Mouse (Mus musculus) hindbrain, embryonic 14.5 days (tissue): ENCODE measurements at regions not wholly inside any gene's neighbourhood (a gene's known extent, or its start where the extent isn't known, plus 50 kb on each side); places are given as distances from the start of the nearest gene placed in this dataset.

ENCODE experiments used
- ATAC-seq: fragments of 200-750 bp; cut with Nextera tagmentation; 2 replicates; pipeline ENCODE4 v1.8.0; 2017; ENCODE audit warnings: moderate number of reproducible peaks, mild to moderate bottlenecking, moderate TSS enrichment, moderate library complexity; ENCODE audit not compliant: low FRiP score
- DNase-seq: peaks from one replicate; pipeline ENCODE4 v3.0.0-alpha.2; 2015; ENCODE audit warnings: low spot score
- H3K27ac ChIP-seq: fragments of 300-500 bp; sonication (generic); 2 replicates; pipeline ENCODE4 v1.5.1; 2014; ENCODE audit warnings: mild to moderate bottlenecking, moderate library complexity
- H3K27me3 ChIP-seq: fragments of 300-500 bp; sonication (generic); 2 replicates; pipeline ENCODE4 v1.6.1; 2014; ENCODE audit warnings: mild to moderate bottlenecking, low read length, mixed read lengths; ENCODE audit not compliant: control insufficient read depth, insufficient read depth
- H3K36me3 ChIP-seq: fragments of 300-500 bp; sonication (generic); replicated peaks from 2 replicates; pipeline ENCODE4 v1.6.1; 2014; ENCODE audit not compliant: control insufficient read depth, insufficient read depth
- H3K4me1 ChIP-seq: fragments of 300-500 bp; sonication (generic); replicated peaks from 2 replicates; pipeline ENCODE4 v1.6.1; 2014; ENCODE audit warnings: antibody characterized with exemption, low read length, mixed read lengths; ENCODE audit not compliant: control insufficient read depth, insufficient read depth
- H3K4me2 ChIP-seq: fragments of 300-500 bp; sonication (generic); replicated peaks from 2 replicates; pipeline ENCODE4 v1.6.1; 2014; ENCODE audit warnings: mild to moderate bottlenecking, moderate library complexity
- H3K4me3 ChIP-seq: fragments of 300-500 bp; sonication (generic); replicated peaks from 2 replicates; pipeline ENCODE4 v1.5.1; 2014; ENCODE audit warnings: mild to moderate bottlenecking, low read length
- H3K9ac ChIP-seq: fragments of 300-500 bp; sonication (generic); 2 replicates; pipeline ENCODE4 v1.6.1; 2014
- H3K9me3 ChIP-seq: fragments of 300-500 bp; sonication (generic); 2 replicates; pipeline ENCODE4 v1.6.1; 2016; ENCODE audit warnings: low read length; ENCODE audit not compliant: control insufficient read depth
- WGBS: fragments of 180-500 bp; shearing (Covaris S2); extraction: QIAGEN DNeasy Blood & Tissue Kit; methylation state at CpG from one replicate; pipeline ENCODE4 v1.1.7; 2014; 5-methylcytosine and 5-hydroxymethylcytosine counted together

DNA sequence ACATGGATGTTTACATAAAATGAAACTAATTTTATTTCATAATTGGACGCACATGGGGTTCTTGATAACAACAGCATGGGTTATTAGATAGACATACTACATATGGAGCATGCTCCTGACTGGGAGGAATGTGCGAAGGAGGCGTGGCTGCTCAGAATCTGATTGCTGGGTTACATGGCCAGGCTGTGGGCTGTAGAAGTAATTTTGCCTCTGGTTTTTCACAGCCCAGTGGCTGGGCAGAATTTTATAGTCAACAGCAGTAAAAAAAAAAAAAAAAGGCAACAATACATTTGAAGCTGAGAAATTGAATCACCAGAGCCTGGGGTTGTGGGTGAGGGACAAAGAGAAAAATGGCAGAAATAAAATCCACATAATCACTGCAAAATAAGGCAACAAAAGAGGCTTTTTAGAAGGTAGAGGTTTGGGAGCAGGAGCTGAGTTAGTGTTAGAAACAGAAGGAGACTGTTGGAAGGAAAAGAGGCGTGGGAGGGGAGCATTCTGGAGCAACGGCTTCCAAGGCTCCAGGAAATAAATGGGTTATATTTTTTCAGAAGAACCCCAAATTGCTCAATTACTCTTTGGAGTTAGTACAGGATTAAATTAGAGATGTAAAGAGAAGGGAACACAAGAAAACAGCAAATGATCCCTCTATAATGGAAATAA, 71.4 kb upstream of the Ust start:
- Histone ChIP-seq H3K27ac (no peak overlapping the region), H3K27me3 (no peaks in the 10 kb centered on the region), H3K4me1 (no peaks in the 10 kb centered on the region), H3K9ac (no peak overlapping the region), H3K36me3 (no peaks in the 10 kb centered on the region), H3K4me2 (no peak overlapping the region), H3K9me3 (no peaks in the 10 kb centered on the region), H3K4me3 (no peak overlapping the region)
- WGBS: 80% methylated on average over 5 of the region's 5 CpGs
- ATAC-seq (no peak), DNase-seq (no peak)

DNA sequence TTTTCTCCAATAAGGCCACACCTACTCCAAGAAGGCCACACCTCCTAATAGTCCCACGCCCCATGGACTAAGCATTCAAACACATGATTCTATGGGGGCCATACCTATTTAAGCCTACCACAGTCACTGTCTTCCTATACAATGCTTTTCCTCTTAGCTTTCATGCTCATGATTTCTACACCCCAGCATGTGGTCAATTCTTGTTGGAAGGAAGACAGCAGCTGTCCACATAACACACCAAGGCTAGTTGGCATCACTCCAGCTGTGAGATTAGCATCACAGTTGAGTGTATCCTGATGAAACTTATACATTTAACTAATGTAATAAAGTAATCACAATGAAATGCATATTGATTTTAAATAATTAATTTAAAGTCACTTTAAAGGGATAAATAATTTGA, 70.5 kb upstream of the Ust start:
- DNase-seq (no peak), ATAC-seq (no peak; the same call in 1 of the 2 replicates)
- H3K36me3 ChIP-seq: no peaks in the 10 kb centered on the region
- H3K4me2 ChIP-seq: no peak overlapping the region
- no peaks in the 10 kb centered on the region for H3K9me3 ChIP-seq
- no peak overlapping the region for H3K9ac ChIP-seq
- H3K4me1 ChIP-seq: no peaks in the 10 kb centered on the region; the same call in 1 of the 2 replicates
- no peak overlapping the region for H3K4me3 ChIP-seq
- H3K27me3 ChIP-seq: no peaks in the 10 kb centered on the region
- no peak overlapping the region for H3K27ac ChIP-seq
- WGBS: 82% methylated on average over 1 of the region's 1 CpGs

DNA sequence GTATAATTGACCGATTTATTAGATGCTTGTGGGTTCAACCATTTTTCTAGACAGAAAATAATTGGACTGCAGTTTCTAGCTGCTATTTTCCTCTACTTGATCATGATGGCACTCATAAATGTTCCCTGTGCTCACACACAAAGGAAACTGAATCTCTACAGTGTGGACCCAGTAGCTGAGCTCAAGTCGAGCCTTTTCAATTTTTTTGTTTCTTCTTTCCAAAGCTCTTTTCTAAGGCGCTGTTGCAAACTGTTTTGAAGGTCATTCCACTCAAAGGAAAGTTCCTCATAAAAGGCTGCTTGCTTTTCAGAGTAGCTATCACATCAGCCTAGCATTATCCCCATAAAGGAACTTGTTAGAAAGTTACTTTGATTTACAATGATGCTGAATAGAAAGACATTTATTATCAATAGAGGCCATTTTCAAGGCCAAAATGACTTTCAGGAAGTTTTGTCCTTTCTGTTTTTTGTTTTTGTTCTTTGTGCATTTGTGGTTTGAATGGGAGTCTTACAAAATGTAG, 65.8 kb upstream of the Ust start:
- WGBS: 51% methylated on average over 3 of the region's 3 CpGs
- DNase-seq (no peak), ATAC-seq (peak; percentile 12; the same call in 1 of the 2 replicates)

DNA sequence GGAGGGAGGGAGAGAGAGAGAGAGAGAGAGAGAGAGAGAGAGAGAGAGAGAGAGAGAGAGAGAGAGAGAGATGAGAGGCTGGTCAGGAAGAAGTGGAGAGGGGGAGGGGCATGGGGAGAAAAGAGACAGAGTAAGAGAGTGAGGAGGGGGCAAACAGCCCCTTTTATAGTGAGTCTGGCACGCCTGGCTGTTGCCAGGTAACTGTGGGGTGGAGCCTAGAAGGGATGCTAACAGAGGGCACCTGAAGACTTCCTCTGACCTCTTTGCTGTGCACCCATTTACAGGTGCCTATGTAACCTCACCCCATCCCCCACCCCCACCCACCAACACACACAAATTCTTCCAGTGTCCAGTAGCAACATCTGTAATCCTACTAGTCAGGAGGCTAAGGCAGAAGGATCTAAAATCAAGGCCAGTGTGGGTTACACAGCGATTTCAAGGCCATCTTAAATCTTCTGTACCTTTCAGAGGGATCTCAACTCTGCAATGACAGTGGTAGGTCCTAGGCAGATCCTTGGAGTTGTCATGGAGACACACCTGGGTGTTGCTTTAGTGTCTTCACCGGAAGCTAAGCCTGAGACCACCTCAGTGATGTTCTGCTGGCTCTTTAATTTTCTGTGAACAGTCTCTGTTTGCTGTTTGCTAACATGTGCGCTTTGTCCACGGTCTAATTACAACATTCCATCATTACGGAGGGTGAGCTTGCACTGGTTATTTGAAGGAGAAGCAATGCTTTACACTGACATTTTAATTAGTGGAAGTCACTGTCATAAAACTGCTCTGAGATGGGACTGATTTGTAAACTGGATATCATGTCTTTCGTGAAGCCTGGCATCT, 65.1 kb upstream of the Ust start:
- WGBS: 57% methylated on average over 7 of the region's 7 CpGs
- peak; percentile 55; the same call in 1 of the 2 replicates for ATAC-seq

More for the DNA sequence above, 65.8 kb upstream of the Ust start:
- Histone ChIP-seq H3K9me3 (no peaks in the 10 kb centered on the region), H3K27me3 (no peaks in the 10 kb centered on the region), H3K4me3 (no peak overlapping the region), H3K9ac (no peak overlapping the region), H3K27ac (no peak overlapping the region), H3K4me2 (no peak overlapping the region), H3K4me1 (no peaks in the 10 kb centered on the region; the same call in 1 of the 2 replicates), H3K36me3 (no peaks in the 10 kb centered on the region)

DNA sequence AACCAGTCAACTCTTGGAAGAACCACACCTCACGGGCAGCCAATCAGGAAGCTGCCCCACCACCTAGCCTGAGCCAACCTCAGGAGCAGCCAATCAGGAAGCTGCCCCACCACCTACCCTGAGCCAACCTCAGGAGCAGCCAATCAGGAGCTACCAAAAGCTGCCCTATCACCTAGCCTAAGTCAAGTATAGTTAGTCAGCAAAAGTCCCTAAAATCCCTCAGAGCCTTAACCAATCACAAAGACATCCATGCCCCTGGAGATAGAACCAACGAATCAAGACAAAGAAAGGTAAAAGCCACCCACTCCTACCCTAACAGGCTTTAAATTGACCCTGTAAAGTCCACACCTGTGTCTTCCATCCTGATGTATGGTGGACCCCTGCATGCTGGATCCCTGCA, 61.7 kb upstream of the Ust start:
- 92% methylated on average over 2 of the region's 2 CpGs for WGBS
- no peak overlapping the region for H3K27ac ChIP-seq
- ATAC-seq (no peak), DNase-seq (no peak)
- H3K9me3 ChIP-seq: no peaks in the 10 kb centered on the region
- no peak overlapping the region for H3K9ac ChIP-seq
- no peak overlapping the region for H3K4me3 ChIP-seq
- H3K4me1 ChIP-seq: no peaks in the 10 kb centered on the region; the same call in 1 of the 2 replicates
- H3K4me2 ChIP-seq: no peak overlapping the region
- H3K36me3 ChIP-seq: no peaks in the 10 kb centered on the region
- no peaks in the 10 kb centered on the region for H3K27me3 ChIP-seq

More for the DNA sequence above, 65.1 kb upstream of the Ust start:
- Histone ChIP-seq H3K27me3 (no peaks in the 10 kb centered on the region), H3K9me3 (no peaks in the 10 kb centered on the region), H3K4me3 (no peak overlapping the region), H3K4me1 (no peaks in the 10 kb centered on the region; the same call in 1 of the 2 replicates), H3K9ac (no peak overlapping the region), H3K4me2 (no peak overlapping the region), H3K27ac (no peak overlapping the region), H3K36me3 (no peaks in the 10 kb centered on the region)
- peak; percentile 29 for DNase-seq

DNA sequence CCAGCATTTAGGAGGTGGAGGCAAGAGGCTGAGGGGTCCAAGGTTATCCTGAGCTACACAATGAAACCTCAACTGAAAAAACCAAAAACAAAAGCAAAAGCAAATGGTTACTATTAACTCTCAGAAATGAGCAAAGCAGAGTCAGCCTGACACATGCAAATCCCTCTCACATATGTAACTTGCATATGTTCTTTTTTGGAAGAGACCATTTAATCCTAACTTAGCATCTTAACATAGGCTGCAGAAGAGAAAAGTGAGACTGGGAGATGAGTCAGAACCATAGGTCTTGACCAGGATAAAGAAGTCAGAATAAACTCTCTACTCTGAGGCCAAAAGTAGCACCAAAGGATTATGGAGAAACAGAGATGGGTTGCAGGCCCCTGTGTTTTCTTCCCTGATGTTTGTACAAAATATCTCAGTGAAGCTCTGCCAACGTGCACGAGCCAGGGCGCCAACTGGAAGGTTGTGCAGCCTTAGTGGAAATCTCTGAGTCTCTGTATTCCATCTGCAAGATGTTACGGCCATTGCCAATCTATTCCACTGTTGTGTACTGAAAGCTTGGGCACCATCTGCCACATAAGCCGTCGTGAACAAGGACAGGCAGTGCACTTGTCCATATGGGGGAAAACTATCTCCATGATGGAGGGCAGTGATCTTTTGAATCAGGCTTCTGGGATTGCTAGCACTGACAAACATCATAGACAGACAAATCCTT, 59.2 kb upstream of the Ust start:
- DNase-seq (no peak), ATAC-seq (no peak)
- Histone ChIP-seq H3K27me3 (no peaks in the 10 kb centered on the region), H3K9me3 (no peaks in the 10 kb centered on the region), H3K4me2 (no peak overlapping the region), H3K27ac (no peak overlapping the region), H3K36me3 (no peaks in the 10 kb centered on the region), H3K4me3 (no peak overlapping the region), H3K4me1 (no peaks in the 10 kb centered on the region), H3K9ac (no peak overlapping the region)
- WGBS: 87% methylated on average over 6 of the region's 6 CpGs
